Mouse (Mus musculus): ENCODE results near the gene Dbnl.

- TF ChIP-seq CTCF (IDR thresholded peaks at IDR 0.05; ENCODE audit: low read depth, low read length), result no peak
- TF ChIP-seq POLR2A (IDR thresholded peaks at IDR 0.05; ENCODE audit: borderline replicate concordance, low read depth, low read length), result no peak
These were observed 41.0 kb downstream of the Dbnl start for GRCm38 (mm10) chr11:5829327-5829726.

All from bone marrow macrophage, adult 2 months (primary cell).